ENCODE assay signal across 12 mouse cellular contexts in genomic region chr1:106589141-106589540, GRCm38 (mm10).
"Had no signal": no experiment of that assay in that cellular context is flagged by ENCODE, and none has a peak within 500 bp of the region (broad histone marks: within the 10 kb centered on the region; RNA-seq: fewer than 3 reads in every experiment).

No protein-coding gene starts in this region.

- H3K27me3 ChIP-seq: limb, embryonic 15.5 days; liver, embryonic 12.5 days; lung, embryonic 15.5 days; midbrain, embryonic 12.5 days had no signal

- H3K4me2 ChIP-seq: limb, embryonic 15.5 days; liver, embryonic 12.5 days; lung, embryonic 15.5 days; midbrain, embryonic 12.5 days had no signal

- H3K4me3 ChIP-seq: limb, embryonic 15.5 days; liver, embryonic 12.5 days; lung, embryonic 15.5 days; midbrain, embryonic 12.5 days had no signal

- H3K9me3 ChIP-seq: limb, embryonic 15.5 days; liver, embryonic 12.5 days; lung, embryonic 15.5 days; midbrain, embryonic 12.5 days had no signal

- ATAC-seq: liver, embryonic 12.5 days; midbrain, embryonic 16.5 days had no signal

- H3K27ac ChIP-seq: limb, embryonic 15.5 days; liver, embryonic 12.5 days; midbrain, embryonic 12.5 days had no signal

- H3K4me1 ChIP-seq: liver, embryonic 12.5 days had no signal

- H3K36me3 ChIP-seq: limb, embryonic 15.5 days; liver, embryonic 12.5 days; lung, embryonic 15.5 days; midbrain, embryonic 12.5 days had no signal

- H3K9ac ChIP-seq: limb, embryonic 15.5 days; liver, embryonic 12.5 days; lung, embryonic 15.5 days; midbrain, embryonic 12.5 days had no signal

- DNase-seq: kidney, adult 11 months; kidney, adult 9 months; kidney, postnatal 10 days; retina, postnatal 1 day; right cerebral cortex, postnatal 4 days; thymus, adult 2 months; thymus, postnatal 25 days had no signal
